Mouse (Mus musculus) myocyte (in vitro differentiated cells): ENCODE data around the gene 5330417H12Rik. TPM values are rescaled to one million over a fixed set of nuclear protein-coding genes. Genes with fewer than 3 reads are reported as not detected.

Experiments
- H3K27me3 ChIP-seq: one replicate; pipeline ENCODE4 v1.6.1; 2011; ENCODE audit not compliant: control insufficient read depth, insufficient read depth, insufficient read length
- H3K36me3 ChIP-seq: one replicate; pipeline ENCODE4 v1.6.1; 2011; ENCODE audit not compliant: control insufficient read depth, insufficient read depth
- H3K4me2 ChIP-seq: one replicate; pipeline ENCODE4 v1.6.1; 2011; ENCODE audit warnings: low read depth, control low read depth
- H3K4me3 ChIP-seq: one replicate; pipeline ENCODE4 v1.5.1; 2011; ENCODE audit warnings: mild to moderate bottlenecking, control low read depth, moderate library complexity
- H3K79me2 ChIP-seq: one replicate; pipeline ENCODE4 v1.6.1; 2011; ENCODE audit not compliant: control insufficient read depth, insufficient read depth
- H3ac ChIP-seq: one replicate; pipeline ENCODE4 v1.6.1; 2011; ENCODE audit not compliant: control insufficient read depth, insufficient read length
- CEBPB ChIP-seq: IDR thresholded peaks from 2 replicates; pipeline ENCODE4 v1.6.1; 2011; ENCODE audit warnings: mild to moderate bottlenecking, moderate library complexity; ENCODE audit not compliant: poor library complexity, insufficient read depth, severe bottlenecking
- E2F4 ChIP-seq: IDR thresholded peaks from one replicate; pipeline ENCODE4 v1.6.1; 2011; ENCODE audit warnings: mild to moderate bottlenecking, control low read depth, moderate library complexity; ENCODE audit not compliant: insufficient read depth
- MAX ChIP-seq: IDR thresholded peaks from one replicate; pipeline ENCODE4 v1.6.1; 2011; ENCODE audit warnings: low read depth, mild to moderate bottlenecking, control low read depth
- MYOD1 ChIP-seq, 3 experiments: IDR thresholded peaks; one replicate each; pipeline ENCODE4 v1.6.1; 2011; ENCODE audit warnings: control low read depth in 2 of 3, low read depth in 2 of 3, mild to moderate bottlenecking in 2 of 3, moderate library complexity in 1 of 3; ENCODE audit not compliant: insufficient read length in 2 of 3, control insufficient read depth in 1 of 3
- MYOG ChIP-seq, 3 experiments: IDR thresholded peaks; one replicate each; pipeline ENCODE4 v1.6.1; 2011; ENCODE audit warnings: control low read depth in 2 of 3, low read depth in 2 of 3, mild to moderate bottlenecking in 2 of 3; ENCODE audit not compliant: insufficient read length in 2 of 3, control insufficient read depth in 1 of 3, insufficient read depth in 1 of 3
- POLR2A ChIP-seq: IDR thresholded peaks from one replicate; pipeline ENCODE4 v1.6.1; 2011; ENCODE audit warnings: low read depth, mild to moderate bottlenecking, control low read depth, moderate library complexity; ENCODE audit not compliant: insufficient read length
- POLR2AphosphoS2 ChIP-seq: IDR thresholded peaks from one replicate; pipeline ENCODE4 v1.6.1; 2011; ENCODE audit warnings: low read depth, control low read depth; ENCODE audit not compliant: insufficient read length
- REST ChIP-seq: IDR thresholded peaks from one replicate; pipeline ENCODE4 v1.6.1; 2011; ENCODE audit warnings: mild to moderate bottlenecking, control low read depth, moderate library complexity; ENCODE audit not compliant: insufficient read depth, insufficient read length
- SRF ChIP-seq: IDR thresholded peaks from one replicate; pipeline ENCODE4 v1.6.1; 2011; ENCODE audit warnings: low read depth; ENCODE audit not compliant: control insufficient read depth, insufficient read length
- TCF12 ChIP-seq: IDR thresholded peaks from one replicate; pipeline ENCODE4 v1.6.1; 2011; ENCODE audit warnings: mild to moderate bottlenecking, control low read depth; ENCODE audit not compliant: poor library complexity, insufficient read depth, severe bottlenecking
- TCF3 ChIP-seq: IDR thresholded peaks from one replicate; pipeline ENCODE4 v1.6.1; 2011; ENCODE audit warnings: low read depth, control low read depth; ENCODE audit not compliant: insufficient read length
- USF1 ChIP-seq: IDR thresholded peaks from one replicate; pipeline ENCODE4 v1.6.1; 2011; ENCODE audit warnings: low read depth, mild to moderate bottlenecking, control low read depth, moderate library complexity
- polyA plus RNA-seq: library from polyadenylated mRNA; unstranded; fragments of >200 nt; fragmentation: generic; extraction: Trizol; gene quantifications from one replicate; pipeline ENCODE4 v1.2.1, GENCODE M21; 2012; ENCODE audit warnings: missing spikeins

5330417H12Rik gene
- polyA plus RNA-seq, 1 experiment, result not detected

GRCm38 (mm10) chr7:107620137-107620536 is 4.8 kb downstream of the 5330417H12Rik start:
- H3K4me2 ChIP-seq, result no peak overlapping the region
- H3K4me3 ChIP-seq, result no peak overlapping the region
- no peak for TF ChIP-seq MYOD1 (IDR thresholded peaks at IDR 0.05; ENCODE audit: control insufficient read depth in 1 of 3, insufficient read length in 2 of 3, low read depth in 2 of 3)
- TF ChIP-seq POLR2AphosphoS2, result no peak
- no peak for TF ChIP-seq CEBPB
- TF ChIP-seq SRF, result no peak
- TF ChIP-seq E2F4, result no peak
- TF ChIP-seq POLR2A, result no peak
- no peak for TF ChIP-seq MAX
- TF ChIP-seq MYOG (IDR thresholded peaks at IDR 0.05; ENCODE audit: control insufficient read depth in 1 of 3, insufficient read depth in 1 of 3, insufficient read length in 2 of 3, low read depth in 2 of 3), result no peak
- no peak for TF ChIP-seq TCF12
- no peak for TF ChIP-seq USF1
- no peak for TF ChIP-seq TCF3
- no peak for TF ChIP-seq REST
- H3K36me3 ChIP-seq, result no peaks in the 10 kb centered on the region
- H3ac ChIP-seq, result no peak overlapping the region
- H3K27me3 ChIP-seq, result no peaks in the 10 kb centered on the region
- no peaks in the 10 kb centered on the region for H3K79me2 ChIP-seq

- Histone ChIP-seq H3K79me2 (no peaks in the 10 kb centered on the region), H3K4me2 (no peak overlapping the region), H3ac (no peak overlapping the region), H3K36me3 (no peaks in the 10 kb centered on the region), H3K27me3 (no peaks in the 10 kb centered on the region), H3K4me3 (no peak overlapping the region)
- TF ChIP-seq E2F4 (no peak), POLR2A (no peak), MAX (no peak), SRF (no peak), TCF3 (no peak), MYOG (IDR thresholded peaks at IDR 0.05; ENCODE audit: control insufficient read depth in 1 of 3, insufficient read depth in 1 of 3, insufficient read length in 2 of 3, low read depth in 2 of 3) (no peak), POLR2AphosphoS2 (no peak), TCF12 (no peak), REST (no peak), MYOD1 (IDR thresholded peaks at IDR 0.05; ENCODE audit: control insufficient read depth in 1 of 3, insufficient read length in 2 of 3, low read depth in 2 of 3) (no peak), CEBPB (no peak)
These were observed 5.7 kb downstream of the 5330417H12Rik start for GRCm38 (mm10) chr7:107619225-107619624.

- Histone ChIP-seq H3K4me3 (no peak overlapping the region), H3ac (no peak overlapping the region), H3K27me3 (no peaks in the 10 kb centered on the region), H3K4me2 (no peak overlapping the region), H3K79me2 (no peaks in the 10 kb centered on the region), H3K36me3 (no peaks in the 10 kb centered on the region)
- TF ChIP-seq E2F4 (no peak), TCF12 (no peak), REST (no peak)
These were observed 6.7 kb downstream of the 5330417H12Rik start for GRCm38 (mm10) chr7:107618028-107618992.

- H3K27me3 ChIP-seq, result no peaks in the 10 kb centered on the region
- TF ChIP-seq USF1, result no peak
- TF ChIP-seq POLR2AphosphoS2, result no peak
- TF ChIP-seq MYOD1 (IDR thresholded peaks at IDR 0.05; ENCODE audit: control insufficient read depth in 1 of 3, insufficient read length in 2 of 3, low read depth in 2 of 3), result no peak
- no peak for TF ChIP-seq POLR2A
- no peak for TF ChIP-seq E2F4
- TF ChIP-seq MYOG (IDR thresholded peaks at IDR 0.05; ENCODE audit: control insufficient read depth in 1 of 3, insufficient read depth in 1 of 3, insufficient read length in 2 of 3, low read depth in 2 of 3), result no peak
- no peaks in the 10 kb centered on the region for H3K36me3 ChIP-seq
- no peak overlapping the region for H3K4me2 ChIP-seq
- H3K4me3 ChIP-seq, result no peak overlapping the region
- H3K79me2 ChIP-seq, result no peaks in the 10 kb centered on the region
- H3ac ChIP-seq, result no peak overlapping the region
These were observed 14.1 kb downstream of the 5330417H12Rik start for GRCm38 (mm10) chr7:107610880-107611279.
